Mouse (Mus musculus) lung, postnatal 4 days (tissue): Measurements from ENCODE around the gene Rcan2.

Source experiments
- DNase-seq, 2 experiments: peaks; one replicate each; pipeline ENCODE4 v3.0.0; 2021

Rcan2 gene

GRCm38 (mm10) chr17:43931731-43932130 lies 130.6 kb downstream of the Rcan2 start:
- DNase-seq = no peak

GRCm38 (mm10) chr17:43934056-43934455 lies 132.9 kb downstream of the Rcan2 start:
- no peak for DNase-seq

DNA sequence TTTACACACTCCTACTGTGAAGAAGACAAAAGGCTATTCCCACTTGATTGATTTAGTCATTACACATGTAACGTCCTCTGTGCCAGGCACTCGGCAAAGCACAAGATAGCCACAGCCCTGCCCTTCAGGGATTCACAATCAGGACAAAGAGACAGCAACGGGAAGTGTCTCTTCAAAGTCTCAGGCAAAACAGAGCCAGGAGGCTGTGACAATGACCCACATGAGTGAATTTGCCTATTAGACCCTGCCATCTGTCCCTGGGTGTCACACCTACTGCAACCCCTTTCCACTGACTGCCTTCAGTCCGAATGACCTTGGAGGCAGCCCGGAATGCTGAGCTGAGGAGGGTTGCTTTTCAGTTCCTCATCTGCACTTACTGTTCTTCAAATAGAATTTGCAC lies 151.1 kb downstream of the Rcan2 start:
- DNase-seq = no peak

- DNase-seq = no peak
Measured at GRCm38 (mm10) chr17:43952661-43953534, 151.7 kb downstream of the Rcan2 start.

GRCm38 (mm10) chr17:43953535-43953918 lies 152.4 kb downstream of the Rcan2 start:
- no peak for DNase-seq

GRCm38 (mm10) chr17:43959797-43960196 lies 158.6 kb downstream of the Rcan2 start:
- DNase-seq = no peak

GRCm38 (mm10) chr17:43969943-43970342 lies 168.8 kb downstream of the Rcan2 start:
- DNase-seq = no peak

DNA sequence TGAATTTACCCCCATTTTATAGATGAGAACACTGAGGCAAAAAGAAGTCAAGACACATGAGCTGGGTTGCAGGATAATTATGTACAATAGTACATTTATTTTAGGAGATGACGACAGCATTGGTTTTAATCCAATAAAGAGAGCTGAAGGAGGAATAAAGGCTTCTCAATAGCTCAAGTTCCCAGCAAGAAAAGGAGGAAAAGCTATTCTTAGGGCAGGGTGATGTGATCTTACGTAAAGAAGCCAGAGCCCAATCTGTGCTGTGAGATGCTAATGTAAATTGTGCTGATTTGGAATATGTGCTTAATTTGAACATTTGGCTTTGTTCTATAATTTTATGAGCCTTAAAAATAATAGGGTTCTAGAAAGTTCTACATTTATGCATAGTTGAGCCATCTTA lies 176.4 kb downstream of the Rcan2 start:
- no peak for DNase-seq

DNA sequence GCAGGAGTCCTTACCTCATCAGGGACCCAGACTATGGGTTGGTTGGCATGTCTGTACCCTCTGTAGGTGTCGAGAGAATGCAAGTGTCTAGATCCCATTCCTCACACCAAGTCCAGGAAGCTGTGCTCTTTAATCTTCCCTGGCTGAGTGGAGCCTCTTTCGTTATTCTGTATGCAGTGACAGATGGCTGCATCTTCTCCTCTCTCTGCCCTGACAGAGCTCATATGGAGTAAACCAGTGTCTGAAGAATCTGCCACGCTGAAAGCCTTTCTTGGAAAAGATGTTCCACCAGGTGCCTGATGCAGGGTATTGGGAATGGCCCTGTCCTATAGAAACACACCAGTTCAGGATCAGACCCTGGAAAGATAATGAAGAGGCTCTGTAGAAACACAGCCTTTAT lies 178.8 kb downstream of the Rcan2 start:
- DNase-seq = no peak

- no peak for DNase-seq
Measured at GRCm38 (mm10) chr17:43982505-43982904, 181.4 kb downstream of the Rcan2 start.

DNA sequence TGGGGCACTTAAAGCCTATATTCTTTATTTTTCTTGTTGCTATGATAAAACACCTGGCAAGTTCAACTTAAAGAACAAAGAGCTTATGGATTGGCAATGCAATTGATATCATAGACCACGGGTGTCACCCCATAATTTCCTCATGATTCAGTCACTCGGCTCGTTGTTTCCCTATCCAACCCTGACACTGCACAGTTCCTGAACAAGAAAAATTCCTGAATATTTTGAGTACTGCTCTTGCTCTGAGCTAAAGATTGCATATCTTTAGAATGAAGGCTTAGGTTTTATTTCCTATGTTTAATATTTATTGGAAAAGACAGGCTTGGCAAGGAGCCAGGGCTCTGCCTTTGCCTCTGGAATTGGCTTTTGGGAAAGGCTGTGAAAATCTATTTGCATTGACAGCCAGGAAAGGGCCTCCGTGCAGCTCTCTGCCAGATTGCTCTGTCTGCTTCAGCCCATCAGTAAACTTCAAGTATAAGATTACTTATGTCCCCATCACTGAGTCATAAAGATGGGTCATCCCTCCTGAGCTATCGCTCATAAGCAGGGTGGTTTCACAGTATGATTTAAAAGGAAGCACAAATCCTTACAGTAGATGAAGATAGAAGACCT lies 188.3 kb downstream of the Rcan2 start:
- DNase-seq = no peak

DNA sequence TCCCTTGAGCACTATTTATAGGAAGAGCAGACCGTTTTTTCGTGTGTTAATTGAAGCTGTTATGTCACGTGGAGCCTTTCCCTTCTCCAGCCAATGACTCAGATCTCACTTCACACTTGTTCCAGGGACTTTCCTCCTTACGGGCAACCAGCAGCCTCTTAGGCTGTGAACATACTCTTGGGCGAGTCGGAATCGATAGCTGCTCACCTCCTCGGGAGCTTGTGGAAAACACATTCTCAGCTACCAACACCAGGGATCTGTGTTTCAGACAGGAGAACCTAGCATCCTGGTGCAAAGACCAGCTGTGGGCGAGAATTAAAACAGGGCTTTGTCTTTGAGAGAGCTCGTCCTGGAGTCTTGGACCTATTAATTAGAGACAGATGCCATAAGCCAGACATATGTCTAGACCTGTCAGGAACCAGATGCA lies 189.8 kb downstream of the Rcan2 start:
- no peak for DNase-seq

DNA sequence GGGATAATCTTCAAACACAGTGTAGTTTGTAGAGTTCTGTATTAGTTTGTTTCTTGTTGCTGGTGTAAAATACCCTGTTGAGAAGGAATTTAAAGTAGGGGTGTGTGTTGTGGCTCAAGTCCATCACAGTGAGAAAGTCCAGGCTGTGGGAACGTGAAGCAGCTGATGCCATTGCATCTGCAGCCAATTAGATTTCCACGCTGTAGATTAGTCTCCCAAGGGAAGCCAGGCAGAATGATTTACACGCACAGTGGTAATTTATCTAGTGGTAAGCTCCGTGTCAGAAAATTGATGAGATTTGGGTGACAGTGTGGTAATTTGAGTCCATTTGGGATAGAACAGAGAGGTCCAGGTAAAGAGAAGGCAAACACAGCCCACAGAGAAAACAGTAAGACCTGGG lies 192.9 kb downstream of the Rcan2 start:
- no peak for DNase-seq

- no peak for DNase-seq
Measured at GRCm38 (mm10) chr17:43997514-43997913, 196.4 kb downstream of the Rcan2 start.

DNA sequence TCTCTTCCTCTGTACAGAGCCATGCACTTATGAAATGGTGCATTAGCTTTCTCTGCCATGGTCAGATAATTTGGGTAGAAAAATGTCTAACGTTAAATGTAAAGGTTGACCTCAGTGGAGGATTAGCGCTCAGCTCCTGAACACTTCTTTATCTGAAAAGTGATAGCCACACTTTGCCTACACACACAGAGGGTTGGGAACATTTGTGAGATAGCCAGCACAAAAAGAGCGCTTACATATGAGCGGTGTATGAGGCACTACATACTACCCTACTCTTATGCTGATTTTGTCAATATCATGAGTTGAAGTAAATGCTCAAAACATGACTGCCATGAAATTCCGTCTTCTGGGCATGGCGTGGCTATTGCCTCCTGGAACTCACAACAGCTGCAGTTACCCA lies 196.9 kb downstream of the Rcan2 start:
- no peak for DNase-seq

DNA sequence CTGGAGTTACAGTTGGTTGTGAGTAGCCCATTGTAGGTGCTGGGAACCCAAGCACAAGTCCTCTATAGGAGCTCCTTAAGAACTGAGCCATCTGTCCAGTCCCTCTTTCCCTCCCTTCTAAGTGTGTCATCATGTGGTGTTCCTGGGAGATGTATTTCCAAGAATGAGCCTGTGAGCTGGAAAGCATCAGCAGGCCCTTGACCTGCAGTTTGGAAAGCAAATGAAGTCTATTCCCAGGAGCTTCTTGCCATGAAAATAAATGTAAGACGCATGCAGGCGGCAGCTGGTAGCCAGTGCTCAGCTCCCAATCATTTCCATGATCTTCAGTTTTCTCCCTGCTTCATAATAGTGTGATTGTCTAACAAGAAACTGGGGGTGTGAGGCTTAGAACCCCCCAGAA lies 203.2 kb downstream of the Rcan2 start:
- DNase-seq = no peak

GRCm38 (mm10) chr17:44007411-44007810 lies 206.3 kb downstream of the Rcan2 start:
- no peak for DNase-seq

GRCm38 (mm10) chr17:44011917-44012316 lies 210.8 kb downstream of the Rcan2 start:
- no peak for DNase-seq

DNA sequence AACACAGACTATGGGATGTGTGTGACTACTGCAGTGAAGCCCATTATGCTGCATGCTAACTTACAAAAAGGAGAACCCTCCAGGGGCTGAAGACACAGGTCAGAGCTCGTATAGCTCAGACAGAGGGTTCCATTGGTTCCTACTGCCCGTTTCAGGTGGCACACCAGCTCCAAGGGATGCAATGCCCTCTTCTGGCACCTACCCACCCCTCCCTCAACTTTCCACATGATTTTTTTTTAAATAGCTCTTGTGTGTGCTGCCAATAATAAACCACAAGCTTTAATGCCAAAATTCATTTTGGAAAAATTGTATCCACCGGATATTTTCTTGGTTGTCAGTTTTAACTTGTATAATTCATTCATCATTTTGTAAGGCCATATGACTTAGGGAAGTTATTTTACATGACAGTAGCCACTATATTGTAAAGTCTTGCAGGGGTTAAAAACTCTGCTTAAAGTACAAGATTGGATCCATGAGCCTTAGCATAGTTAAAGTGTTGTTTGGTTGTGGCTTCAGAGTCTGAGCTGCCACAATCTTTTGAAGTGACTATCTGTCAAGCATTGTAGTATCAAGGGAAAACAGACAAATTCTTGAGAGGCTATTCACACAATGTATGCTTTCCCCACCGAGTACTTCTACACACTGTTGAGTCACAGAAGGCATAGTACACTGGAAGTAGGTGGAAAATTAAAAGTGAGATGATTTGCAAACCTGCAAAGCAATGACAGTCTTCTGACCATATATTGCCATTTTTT lies 212.8 kb downstream of the Rcan2 start:
- no peak for DNase-seq

- DNase-seq = no peak
Measured at GRCm38 (mm10) chr17:44016314-44016713, 215.2 kb downstream of the Rcan2 start.

- no peak for DNase-seq
Measured at GRCm38 (mm10) chr17:44020707-44021220, 219.6 kb downstream of the Rcan2 start.

- DNase-seq = no peak
Measured at GRCm38 (mm10) chr17:44023842-44024241, 222.7 kb downstream of the Rcan2 start.

DNA sequence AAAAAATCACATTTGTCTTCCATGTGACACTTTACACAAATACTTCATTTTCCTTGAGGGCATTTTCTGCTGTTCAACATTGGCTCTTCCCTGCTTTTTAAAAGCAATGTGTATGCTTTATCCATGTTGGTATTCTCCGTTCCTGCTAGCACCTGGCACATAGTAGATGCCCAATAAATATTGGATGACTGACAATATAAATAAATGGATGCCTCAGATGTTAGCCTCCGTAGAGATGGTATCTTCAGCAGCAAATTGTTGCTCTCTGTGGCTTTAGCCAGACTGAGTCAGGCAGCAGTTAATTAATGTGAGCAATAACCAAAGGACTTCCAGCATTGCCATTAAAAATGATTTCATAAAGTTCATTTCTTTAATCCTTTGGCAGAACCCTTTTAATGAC lies 223.9 kb downstream of the Rcan2 start:
- no peak for DNase-seq

DNA sequence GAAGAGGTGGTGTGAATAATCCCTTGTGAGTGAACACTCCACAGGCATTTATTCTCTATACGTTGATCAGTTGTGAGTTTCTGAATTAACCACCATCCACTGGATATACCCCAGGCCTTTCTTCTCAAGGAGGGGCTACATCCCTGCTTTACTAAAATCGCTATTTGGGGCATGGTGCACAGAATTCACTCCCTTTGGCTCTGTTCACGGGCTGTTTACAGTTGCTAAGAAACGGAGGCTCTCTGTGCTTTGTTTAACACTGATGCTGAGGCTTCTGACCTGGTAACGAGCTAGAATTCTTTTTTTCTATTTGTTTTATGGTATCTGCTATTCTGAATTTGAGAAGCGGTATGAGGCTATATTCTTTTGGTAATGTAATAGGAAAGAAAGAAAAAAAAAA lies 224.8 kb downstream of the Rcan2 start:
- no peak for DNase-seq
